Mouse (Mus musculus): ENCODE measurements around the gene Slc25a19.
"Not testable (repeated sequence)": the region's sequence is repeated elsewhere in the genome, so short reads cannot be mapped to it uniquely, and the experiment has no call there.

The Slc25a19 gene

DNA sequence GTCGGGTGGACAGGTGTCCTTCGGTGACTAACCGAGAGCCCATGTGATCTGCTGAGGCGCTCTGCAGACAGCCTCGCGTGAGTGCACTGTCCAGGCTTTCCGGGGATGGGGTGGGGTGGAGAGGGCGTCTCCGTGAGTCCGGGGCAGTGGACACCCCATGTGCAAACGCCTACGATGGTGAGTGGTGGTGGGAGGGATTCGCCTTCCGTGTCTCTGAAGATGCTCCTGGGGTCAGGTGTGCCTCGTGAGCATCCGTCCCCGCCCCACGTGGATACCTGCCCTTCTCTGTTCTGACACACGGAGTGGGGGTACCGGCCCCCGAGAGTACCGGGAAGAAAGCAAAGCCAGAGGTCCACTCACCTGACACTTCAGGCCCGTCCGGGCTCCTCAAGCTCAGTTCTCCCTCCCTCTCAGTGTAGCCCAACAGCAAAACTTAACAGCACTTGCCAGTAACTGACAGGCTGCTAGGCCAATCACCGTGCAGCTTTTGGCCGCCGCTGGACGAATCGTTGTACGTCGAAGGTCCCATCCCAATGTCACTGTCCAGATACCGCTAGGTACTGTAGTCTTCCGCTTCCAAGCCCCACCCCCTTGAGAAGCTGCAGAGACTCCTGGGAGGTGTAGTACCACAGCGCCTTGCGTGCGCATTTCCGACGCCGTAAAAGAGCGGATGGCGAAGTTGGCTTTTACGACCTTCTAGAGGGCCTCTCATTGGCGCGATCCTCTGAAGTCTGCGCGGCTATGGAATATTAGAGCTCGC, at the start of gene Slc25a19:
Slc25a19 (minus strand) TSS at position 591 of the 760 bp plus-strand sequence.
- DNase-seq (ENCODE audit: low spot score): peak; percentile 99

DNA sequence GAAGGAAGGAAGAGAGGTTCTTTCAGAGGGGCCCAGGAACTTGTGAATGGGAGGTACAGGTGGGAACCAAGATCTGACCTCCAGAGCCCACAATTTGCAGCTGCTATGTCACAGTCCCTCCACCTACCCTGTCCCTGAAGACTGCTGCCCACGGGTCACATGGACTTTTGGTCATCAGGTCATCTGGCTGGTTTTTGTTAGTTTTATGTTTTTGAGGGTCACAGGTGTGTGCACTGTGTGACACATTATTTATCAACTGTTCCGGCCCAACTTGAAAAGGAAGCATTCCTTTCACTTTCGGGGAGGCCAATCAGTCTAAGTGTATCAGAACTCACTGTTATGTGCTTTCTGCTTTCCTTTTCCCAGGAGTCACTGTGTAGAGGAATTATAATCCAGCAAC, 49.4 kb upstream of the Slc25a19 start:
- no peak for DNase-seq (ENCODE audit: low spot score)

DNA sequence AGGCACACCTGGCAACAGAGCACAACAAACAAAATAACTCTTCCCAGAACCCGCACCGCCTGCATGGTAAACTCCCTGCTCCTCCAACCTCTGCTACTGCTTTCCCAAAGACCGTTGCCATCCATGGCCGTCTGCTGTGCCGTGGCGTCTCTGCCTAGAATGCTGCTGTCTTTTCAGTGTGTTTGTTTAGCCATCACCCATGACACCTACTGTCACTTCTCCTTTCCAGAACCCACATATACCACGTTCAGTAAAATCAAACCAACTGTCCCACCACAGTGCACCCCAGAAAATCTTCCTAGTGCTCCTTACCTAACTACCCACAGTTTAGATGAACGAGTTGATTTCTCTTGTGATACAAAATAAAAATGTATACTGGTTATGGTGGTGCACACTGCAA, 48.6 kb upstream of the Slc25a19 start:
- no peak for DNase-seq (ENCODE audit: low spot score)

DNA sequence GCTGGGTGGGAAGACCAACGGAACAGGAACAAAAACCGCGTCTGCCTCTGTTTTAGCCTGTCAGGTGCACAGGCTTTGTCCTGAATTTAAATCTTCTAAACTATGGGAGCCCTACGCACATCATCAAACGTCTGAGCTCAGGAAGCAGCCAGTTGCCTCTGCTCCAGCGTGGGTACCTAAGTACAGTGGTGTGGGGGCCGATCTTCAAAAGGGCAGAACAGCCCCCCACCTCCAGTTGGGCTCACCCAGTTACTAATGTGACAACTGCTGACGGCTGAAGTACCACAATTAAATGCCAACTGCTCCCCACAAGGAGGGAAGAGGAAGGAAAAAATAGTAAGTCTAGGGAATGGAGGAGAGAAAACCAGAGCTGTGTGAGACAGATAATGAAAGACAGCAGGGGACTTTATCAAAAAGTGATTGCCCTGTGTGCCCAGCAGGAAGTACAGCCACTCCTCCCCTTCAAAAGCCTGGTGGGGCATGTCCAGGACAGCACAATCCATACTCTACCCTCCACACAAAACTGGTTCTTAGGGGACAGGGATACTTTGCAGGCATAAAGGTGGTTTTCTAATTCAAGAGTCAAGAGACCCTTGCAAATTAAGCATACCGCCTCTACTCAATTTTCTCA, 46.3 kb upstream of the Slc25a19 start:
- no peak for DNase-seq (ENCODE audit: low spot score)

DNA sequence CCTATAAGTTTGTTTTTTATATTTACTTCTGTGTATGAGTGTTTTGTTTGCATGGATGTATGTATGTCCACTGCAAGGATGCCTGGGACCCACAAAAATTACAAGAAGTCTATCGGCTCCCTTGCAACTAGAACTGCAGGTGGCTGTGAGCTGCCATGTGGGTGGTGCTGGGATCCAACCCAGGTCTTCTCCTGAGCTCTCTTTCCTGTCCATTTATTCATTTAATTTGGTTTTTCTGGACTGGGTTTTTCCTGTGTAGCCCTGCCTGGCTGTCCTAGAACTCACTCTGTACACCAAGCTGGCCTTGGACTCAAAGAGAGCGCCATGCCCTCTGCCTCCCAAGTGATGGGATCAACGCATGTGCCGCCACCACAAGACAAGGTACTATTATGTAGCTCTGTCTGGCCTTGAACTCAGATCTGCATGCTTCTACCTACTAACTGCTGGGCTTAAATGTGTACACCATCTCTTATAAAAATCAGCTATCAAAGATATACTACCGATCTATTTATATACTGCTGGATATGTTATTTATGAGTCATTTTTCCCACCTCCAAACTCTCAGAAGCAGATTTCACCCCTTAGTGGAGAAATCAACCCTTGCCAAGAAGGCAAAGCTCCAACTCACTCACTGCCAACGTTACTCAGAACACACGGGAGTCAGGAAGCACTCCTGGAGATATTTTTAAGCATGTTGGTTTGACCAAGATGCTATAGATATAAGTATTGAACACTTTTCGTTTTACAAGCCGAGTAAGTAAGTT, 45.6 kb upstream of the Slc25a19 start:
- no peak for DNase-seq (ENCODE audit: low spot score)

DNA sequence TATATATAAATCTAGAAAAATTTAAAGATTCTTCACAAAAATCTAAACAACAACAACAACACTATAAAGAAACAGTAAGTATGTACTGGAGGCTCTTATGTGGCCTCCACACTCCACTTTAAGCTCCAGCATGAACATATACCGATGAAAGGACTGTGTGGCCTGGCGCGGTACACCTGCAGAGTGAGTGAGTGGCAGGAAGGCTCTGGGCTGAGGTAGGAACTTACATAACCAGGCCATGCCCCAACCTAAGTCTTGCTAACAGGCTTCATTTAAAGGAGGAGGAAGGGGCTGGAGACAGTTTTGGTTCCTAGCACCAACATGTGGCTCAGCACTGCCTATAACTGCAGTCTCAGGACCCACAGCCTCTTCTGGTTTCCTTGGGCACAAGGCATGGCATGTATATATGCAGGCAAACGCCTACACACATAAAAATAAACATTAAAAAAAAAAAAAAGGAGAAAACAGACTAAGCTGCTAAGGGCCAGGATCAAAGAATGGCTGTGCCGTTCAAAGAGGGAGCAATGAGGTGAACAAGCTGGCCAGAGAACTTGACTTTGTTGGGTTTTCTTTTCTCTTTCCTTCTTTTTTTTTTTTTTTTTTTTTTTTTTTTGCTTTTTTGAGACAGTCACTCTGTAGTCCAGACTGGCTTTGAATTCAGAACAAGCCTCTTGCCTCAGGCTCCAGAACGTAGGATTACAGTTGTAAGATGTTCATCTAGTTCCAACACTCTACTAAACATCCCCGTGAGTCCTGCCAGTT, 44.3 kb upstream of the Slc25a19 start:
- no peak for DNase-seq (ENCODE audit: low spot score)

DNA sequence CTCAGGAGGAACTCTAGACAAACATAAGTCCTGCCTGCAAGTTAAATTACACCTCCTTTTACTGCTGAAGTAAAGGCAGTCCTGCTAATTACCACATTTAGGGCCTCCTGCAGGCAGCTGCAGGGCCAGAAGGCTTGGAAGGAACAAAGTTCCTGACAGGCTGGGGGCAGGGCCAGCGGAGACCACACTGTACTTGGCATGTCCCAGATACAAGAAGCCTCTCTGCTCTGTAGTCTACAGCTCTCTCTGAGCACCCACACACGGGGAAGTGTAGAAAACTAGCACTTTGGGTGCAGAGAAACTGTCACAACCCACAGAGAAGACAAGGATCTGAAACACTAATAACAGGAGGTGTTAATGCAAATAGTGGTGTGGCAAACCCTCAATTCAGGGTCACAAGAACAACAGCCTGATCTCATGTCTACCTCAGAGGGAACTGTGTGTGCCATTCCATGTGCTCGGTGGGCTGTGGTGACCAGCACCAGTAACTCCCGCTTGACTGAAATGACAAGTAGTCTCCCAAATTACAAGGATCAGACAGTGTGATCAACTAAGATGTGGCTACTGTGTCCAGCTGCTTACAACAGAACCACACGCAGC, 42.5 kb upstream of the Slc25a19 start:
- DNase-seq (ENCODE audit: low spot score): no peak

DNA sequence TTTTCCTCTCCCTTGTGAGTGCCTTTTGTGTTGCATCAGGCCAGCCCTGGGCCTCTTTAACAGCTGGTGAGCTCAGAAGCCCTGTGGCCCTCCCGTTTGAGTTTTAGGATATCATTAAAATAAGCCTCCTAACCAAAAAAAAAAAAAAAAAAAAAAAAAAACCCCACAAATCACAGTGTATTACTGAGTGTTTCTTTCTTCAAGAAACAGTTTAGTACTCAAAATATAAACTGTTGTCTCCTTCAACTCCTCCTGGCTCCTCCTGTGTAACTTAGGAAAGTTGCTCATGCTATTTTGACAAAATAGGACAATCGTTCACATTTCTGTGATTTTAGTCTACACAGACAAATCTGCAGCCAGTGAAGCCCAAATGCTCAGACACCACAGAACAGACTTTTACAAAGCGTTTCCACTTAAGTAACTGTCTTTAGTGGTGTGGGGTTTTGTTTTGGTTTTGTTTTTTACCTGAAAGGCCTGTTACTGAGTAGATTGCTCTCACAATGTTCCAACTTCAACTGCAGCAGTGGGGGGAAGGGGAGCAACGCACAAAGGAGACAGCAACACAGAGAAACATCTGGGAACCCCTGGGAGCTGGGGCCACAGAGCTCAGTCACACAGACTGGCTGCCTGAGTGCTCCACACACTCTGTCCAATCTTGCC, 35.7 kb upstream of the Slc25a19 start:
- DNase-seq (ENCODE audit: low spot score): no peak

DNA sequence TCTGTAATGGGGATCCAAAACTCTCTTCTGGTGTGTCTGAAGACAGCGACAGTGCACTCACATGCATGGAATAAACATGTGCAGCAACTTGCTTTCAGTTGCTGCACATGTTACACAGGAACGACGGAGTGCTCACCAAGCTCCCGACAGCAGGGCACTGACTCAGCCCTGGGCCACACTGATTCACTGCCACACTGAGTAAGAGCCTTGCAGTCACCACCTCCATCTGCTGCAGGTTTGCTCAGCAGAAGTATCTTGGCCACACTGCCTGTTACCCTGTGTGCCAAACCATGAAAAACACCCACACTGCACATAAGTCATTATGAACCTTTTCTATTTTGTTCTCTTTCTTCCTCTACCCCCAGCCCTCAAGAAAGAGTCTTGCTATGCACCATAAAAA, 32.3 kb upstream of the Slc25a19 start:
- DNase-seq (ENCODE audit: low spot score): no peak

DNA sequence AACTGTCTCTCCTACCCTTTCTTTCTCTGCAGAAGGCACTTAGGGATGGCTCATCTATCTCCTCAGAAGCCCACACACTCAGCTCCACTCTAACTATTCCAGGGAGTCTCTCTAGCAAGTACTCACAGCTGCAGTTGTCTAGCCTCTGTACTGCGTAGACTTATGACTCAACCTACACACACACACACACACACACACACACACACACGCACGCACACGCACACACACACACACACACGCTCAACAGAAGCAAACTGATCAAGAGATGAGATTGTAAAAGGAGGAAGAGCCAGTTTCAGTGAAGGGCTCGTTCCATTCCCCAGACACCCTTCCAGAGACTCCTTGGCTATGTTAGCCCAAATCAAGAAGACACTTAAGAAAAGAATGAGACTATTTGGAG, 30.4 kb upstream of the Slc25a19 start:
- no peak for DNase-seq (ENCODE audit: low spot score)

DNA sequence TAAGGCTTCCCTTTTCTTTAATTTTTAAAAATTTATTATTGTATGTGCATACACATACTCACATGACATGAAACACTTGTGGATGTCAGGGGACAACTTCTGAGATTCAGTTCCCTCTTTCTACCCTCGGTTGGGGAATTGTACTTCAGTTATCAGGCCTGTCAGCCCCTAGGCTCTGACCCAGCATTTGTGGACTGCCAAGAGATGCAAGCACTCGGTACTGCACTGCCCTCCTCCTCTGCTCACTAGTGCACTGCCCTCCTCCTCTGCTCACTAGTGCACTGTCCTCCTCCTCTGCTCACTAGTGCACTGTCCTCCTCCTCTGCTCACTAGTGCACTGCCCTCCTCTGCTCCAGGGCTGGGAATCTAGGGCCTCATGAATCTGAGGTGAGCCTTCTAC, 26.0 kb upstream of the Slc25a19 start:
- no peak for DNase-seq (ENCODE audit: low spot score)

DNA sequence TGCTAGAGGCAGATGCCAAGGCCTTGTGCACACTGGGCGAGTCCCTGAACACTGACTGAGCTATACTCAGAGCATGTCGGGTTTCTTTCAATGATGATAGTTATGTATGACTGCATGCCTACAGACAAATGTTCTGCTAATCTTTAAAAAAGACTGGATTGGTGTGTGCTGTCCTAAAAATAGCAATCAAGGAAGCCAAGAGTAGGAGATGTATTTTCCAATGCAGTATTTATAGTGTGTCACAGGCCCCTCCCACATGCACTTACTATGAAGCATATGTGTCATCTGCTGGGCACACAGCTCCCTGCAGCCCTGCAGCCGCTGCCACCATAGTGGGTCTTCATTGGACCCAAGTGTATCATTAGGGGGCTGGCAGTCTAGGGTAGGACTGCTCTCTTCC, 25.1 kb upstream of the Slc25a19 start:
- no peak for DNase-seq (ENCODE audit: low spot score)

DNA sequence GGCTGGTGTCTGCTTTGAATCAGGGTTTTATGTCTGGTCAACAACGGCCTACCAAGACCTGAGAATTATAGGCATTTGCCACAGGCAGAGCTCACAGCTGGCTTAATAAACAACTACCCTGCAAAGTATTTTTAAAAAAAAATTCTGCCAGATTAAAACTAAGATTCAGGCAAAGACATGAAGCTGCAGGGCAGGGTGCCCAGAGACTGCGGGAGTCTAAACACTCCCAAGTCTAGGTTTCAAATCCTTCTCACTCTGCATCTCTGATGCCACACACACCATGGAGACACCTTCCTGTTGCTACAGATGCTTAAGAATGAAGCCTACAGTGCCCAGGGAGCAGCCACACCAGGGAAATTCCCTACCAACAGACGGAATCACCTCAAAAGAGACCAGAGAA, 23.6 kb upstream of the Slc25a19 start:
- DNase-seq (ENCODE audit: low spot score): no peak

DNA sequence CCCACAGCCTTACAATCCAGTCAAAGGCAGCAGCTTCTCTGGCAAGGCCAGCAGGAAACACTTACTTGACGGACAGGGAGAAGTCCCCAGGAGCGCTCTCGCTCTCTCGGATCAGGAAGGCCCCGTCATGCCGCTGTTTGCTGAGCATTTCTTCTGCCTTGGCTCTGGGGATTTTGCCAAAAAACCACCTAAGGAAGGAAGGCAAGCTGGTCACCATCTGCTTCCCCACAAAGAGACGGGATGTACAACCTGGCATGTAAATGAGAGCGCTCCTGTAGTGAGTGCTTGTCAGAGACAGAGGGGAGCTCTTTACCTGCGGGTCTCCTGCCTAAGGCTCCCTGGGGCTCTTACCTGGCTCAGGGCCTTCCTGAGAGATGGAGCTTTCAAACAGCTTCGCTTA, 21.6 kb upstream of the Slc25a19 start:
- no peak for DNase-seq (ENCODE audit: low spot score)

DNA sequence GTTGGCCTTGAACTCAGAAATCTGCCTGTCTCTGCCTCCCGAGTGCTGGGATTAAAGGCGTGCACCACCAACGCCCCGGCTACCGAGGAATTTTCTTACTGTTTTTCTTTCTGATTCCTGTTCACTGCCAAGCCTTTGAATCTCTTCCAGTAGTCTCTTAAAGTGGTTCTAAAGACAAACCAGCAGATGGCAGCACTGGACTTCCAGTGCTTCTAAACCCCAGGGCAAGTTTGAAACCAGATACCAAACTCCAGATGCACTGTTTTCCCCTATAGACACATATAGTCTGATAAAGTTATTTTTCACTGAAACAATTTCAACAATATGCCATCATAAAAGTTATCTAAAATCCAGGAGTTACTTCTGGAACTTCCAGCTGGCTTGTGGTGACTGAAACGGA, 19.4 kb upstream of the Slc25a19 start:
- peak; percentile 72 for DNase-seq (ENCODE audit: low spot score)

DNA sequence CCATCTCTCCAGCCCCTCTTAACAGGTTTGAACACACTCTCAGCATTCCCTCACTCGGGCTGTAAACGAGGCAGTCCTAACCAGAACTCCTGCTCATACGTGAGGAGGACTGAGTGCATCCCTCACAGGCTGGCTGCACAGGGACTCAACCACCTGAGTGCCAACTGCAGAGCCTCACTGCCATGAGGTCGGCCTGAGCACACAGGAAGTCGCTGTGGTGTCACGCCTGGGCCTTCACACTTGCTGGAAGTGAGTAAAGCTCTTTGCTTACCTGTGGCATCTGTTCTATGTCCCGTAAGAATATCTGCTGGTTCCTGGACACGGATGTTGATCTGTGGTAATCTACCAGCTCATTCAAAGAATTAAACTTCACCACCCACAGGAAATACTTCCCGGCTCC, 18.3 kb upstream of the Slc25a19 start:
- no peak for DNase-seq (ENCODE audit: low spot score)

DNA sequence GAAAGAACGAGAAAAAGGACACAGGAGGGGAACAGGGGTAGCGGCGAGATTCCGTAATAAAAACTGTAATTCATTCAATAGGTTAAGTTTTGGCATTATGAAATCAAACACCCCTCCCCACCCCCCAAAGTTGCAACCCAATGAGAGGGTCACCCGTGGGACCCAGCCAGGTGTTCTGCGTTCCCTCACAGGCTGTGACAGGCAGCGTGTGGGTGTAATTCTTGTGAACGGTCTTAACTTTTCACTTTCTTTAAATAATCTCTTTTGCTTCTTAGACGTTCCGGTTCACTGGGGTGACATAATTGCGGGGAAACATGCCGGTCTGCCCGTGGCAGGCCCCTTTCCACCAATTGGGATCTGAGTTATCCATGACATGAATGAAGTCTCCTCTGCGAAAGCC, 17.4 kb upstream of the Slc25a19 start:
- not testable (repeated sequence) for DNase-seq (ENCODE audit: low spot score)

DNA sequence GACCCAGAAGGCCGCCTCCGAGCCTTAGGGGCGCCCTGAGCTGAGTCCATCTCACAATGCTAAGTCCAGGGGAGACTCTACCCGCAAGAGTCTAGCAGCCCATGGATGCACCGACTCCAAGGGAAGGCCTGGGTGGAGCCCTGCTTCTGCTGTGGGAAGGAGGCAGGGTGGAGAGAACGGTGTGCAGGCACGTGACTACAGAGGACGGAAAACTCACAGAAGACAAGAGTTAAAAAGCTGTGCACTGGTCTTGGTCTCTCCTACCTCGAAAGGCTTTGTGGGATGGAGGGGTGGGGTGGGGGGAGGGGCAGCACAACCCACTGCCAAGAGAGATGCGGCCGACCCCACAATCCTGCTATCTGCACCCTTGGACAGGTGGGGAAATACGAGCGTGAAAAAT, 16.2 kb upstream of the Slc25a19 start:
- DNase-seq (ENCODE audit: low spot score): no peak

DNA sequence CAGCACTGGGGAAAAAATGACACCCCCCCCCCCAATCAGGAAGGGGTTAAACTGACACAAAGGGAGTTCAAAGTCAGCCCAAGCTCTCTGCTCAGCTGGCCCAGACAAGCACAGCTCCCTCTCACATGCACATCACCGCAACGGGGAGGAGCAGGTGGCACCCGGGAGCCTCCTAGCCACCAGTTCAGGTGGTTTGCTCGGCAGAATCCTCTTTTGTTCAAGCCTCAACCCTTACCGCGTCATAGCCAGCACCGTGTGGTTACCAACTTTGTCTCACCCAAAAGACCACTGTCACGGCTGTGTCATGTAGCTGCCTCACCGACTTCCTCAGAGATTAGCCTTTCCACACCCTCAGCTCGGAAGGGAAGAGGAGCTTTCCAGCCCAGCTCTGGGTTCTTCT, 15.2 kb upstream of the Slc25a19 start:
- no peak for DNase-seq (ENCODE audit: low spot score)

DNA sequence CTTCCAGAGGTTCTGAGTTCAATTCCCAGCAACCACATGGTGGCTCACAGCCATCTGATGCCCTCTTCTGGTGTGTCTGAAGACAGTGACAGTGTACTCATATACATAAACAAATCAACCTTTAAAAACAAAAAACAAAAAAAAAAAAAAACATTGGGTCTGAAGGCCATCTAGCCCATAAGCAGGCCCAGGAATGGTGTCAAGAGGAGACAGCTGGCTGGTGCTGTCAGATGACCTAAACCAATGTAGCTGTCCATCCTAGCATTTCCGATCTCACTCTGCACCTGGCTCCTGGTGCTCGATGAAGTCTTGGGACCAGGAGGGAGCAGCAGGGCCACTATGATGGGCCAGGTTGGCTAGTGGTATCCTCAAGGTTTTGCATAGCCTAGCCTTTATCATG, 14.6 kb upstream of the Slc25a19 start:
- DNase-seq (ENCODE audit: low spot score): no peak

DNA sequence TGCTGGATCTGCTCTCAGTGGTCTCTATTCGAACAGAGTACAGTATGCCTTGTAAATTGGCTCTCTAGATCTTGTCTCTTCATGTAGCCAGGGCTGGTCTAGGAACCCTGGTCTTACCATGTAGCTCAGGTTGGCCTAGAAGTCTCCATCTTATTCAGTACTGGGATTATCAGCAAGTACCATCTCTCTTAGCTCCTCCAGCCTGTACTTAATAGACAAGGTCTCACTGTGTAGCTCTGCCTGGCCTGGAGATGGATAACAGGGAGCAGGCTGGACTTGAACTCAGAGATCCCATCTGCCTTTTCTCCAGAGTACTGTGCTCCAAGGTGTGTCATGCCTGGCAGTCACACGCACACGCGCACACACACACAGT, 13.6 kb upstream of the Slc25a19 start:
- no peak for DNase-seq (ENCODE audit: low spot score)
